Mouse (Mus musculus) cerebellum, adult 9-10 months (tissue): ENCODE data around the gene Fmod.
A peak's percentile ranks its signal among the peaks of the same experiment; 100 is the strongest.

Source experiments
- DNase-seq: peaks from one replicate; pipeline ENCODE4 v3.0.0; 2022

The Fmod gene

DNA sequence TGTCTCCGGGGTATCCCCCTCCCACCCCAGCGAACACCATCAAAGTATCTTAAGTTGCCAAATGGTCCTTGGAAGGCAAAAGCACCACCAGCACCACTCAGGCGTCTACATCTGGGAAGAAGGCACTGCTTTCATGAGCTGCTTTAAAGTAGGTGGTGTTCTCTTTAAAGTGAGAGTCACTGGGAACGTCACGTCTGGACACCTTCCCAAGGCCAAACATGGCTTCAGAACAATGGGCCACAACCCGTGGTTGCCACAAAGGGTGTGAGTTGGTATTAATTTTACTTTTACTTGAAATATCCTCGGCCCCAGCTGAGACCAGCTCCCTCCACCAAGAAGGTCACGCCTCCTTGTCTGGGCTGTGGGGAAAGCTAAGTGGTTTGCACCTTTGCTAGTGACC, 20.7 kb downstream of the Fmod start:
- no peak for DNase-seq

- DNase-seq: peak; percentile 42
These were observed 21.8 kb downstream of the Fmod start for GRCm38 (mm10) chr1:134058870-134059269.

GRCm38 (mm10) chr1:134059739-134060695, 23.0 kb downstream of the Fmod start:
- peak; percentile 58 for DNase-seq

DNA sequence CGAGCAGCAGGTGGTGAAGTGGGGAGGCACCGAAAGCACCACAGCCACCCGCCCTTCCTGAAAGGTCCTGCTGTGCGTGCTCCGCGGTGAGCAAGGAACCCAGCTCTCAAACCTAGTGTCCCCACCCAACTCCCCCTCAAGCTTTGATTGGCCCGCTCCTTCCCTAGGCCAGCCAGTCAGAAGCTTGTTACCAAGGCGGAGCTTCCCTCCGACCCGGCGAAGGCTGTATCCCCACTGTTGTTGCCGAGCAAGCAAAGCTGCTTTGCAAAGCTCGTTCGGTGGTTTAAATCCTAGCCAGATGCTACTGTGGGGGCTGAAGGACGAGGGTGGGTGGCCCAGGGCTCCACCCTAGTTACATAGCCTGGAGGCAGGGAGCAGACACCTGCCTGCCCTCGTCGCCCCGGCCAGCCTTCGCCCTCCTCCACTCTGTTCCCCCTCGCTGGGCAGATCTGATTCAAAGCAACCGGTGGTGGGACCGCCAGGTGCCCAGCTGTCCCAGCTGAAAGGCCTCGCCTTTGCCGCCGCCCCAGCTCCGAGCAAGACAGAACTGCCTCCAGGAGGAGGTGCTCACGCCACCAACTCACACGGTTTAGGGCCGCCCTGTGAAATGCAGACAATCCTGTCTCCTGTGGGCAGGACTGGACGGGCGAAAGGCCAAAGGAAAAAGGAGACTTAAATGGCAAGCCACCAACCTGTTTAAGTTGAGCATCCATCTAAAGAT, 24.0 kb downstream of the Fmod start:
- peak; percentile 90 for DNase-seq

DNA sequence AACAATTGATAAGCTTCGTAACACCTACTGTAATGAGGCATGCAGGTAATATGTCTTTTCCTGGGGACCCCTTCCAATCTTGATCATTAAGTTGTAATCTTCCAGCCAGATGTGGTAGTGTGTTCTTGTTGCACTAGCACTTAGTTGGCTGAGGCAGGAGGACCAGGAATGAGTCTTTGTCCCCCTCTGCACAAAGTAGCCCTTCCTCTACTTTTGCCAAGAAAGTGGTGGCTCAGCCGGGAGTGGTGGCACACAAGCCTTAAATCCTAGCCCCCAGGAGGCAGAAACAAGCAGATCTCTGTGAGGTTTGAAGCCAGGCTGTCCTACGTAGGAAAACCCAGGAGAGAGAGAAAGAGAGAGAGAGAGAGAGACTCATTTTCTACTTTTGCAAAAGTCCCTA, 24.9 kb downstream of the Fmod start:
- no peak for DNase-seq

DNA sequence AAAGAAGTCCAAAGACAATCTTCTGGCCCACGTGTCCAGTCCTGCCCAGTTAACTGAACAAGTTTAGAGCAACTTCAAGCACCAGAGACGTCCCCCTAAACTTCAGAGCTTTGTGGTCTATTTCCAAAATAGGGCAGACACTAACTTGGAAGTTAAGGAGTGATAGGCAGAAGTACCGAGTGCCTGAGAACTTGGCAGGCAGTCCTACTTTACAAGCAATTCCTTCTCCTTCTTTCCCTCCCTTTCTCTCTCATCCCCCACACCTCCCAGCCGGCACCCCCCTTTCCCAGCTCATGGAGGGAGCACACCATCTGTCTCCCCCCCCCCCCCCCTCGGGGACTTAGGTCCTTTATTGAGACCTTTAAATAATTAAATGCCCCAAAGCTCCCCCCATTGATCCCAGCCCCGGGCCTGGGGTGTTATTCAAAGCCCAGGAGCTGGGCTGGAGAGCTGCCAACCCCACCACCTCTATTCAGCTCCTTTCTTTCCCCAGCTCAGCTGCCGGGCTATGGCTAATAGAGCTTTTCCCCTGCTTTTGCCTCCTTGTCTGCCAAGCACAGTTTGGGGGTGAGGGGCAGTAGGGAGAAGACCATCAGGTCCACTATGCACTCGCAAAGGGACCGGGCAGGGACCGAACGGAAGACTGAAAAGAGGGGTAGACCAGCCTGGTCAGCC, 25.5 kb downstream of the Fmod start:
- DNase-seq: no peak

- DNase-seq: no peak
These were observed 26.2 kb downstream of the Fmod start for GRCm38 (mm10) chr1:134063086-134063772.

DNA sequence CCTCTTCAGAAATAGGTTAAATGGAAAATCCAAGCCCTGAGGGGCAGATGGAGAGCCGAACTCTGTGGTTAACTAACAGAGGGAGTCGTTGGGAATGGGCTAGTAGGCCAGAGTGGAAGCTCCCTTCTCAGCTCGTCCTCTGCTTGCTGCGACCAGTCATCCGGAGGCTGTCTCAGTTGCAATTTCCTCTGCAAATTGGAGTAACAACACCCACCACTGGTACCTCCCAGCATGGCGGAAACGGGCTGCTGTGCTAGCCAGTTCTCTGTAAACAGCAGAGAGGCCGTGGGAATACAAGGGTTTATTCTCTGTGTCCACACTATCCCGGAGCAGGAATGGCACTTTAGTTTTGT, 26.7 kb downstream of the Fmod start:
- no peak for DNase-seq

- no peak for DNase-seq
These were observed 27.3 kb downstream of the Fmod start for GRCm38 (mm10) chr1:134064296-134064831.

DNA sequence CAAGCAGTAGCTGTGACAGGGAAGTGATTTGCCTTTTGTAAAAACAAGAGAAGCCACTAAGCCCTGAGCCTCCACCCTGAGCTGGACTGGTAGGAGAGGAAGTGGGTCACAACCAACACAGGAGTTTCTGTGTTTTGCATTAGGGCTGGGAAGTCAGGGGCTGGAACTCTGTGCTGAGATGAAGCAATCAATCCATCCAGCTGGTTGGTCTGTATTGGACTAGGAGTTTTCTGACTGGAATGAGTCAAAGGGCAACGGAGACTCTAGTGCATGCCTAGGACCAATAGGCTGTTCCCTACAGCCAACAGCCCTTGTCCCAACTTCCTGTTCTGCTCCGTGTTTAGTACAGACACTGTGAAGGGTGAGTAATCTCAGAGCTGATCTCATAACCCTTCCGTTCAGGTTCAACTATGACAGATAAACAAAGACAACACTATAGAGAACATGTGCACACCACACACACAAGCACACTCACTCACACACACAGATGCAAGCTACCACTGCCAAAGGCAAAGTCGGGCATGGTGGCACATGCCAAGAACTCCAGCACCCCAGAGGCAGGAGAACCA, 28.3 kb downstream of the Fmod start:
- no peak for DNase-seq

- DNase-seq: no peak
These were observed 29.5 kb downstream of the Fmod start for GRCm38 (mm10) chr1:134066554-134066953.

- no peak for DNase-seq
These were observed 30.1 kb downstream of the Fmod start for GRCm38 (mm10) chr1:134067143-134067619.

DNA sequence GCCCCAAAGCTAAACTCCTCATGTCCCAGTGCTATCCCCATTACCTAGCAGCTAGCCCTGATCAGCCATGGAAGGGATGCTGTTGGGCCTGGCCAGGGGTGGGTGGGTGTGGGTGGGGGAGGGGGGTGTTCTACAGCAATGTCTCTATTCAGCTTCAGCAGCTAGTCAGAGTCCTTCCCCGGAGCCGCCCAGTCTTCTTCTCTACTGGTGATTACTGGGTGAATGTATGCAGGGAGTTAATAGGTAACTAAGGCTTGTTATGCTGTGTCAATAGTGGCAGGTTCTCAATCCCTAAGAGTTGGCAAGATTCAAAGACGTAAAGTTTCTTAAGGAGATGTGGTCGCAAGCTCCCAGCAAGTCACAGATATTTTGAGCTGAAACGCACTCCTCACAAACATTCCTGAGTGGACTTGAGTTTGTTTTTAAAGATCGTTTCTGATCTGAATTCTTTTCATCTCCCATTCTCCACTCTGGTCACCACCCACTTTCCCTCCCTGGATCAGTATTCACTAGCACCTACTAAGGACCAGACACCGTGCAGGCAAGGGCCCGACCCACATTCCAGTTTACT, 33.1 kb downstream of the Fmod start:
- DNase-seq: no peak

- DNase-seq: no peak
These were observed 34.5 kb downstream of the Fmod start for GRCm38 (mm10) chr1:134071411-134072018.

DNA sequence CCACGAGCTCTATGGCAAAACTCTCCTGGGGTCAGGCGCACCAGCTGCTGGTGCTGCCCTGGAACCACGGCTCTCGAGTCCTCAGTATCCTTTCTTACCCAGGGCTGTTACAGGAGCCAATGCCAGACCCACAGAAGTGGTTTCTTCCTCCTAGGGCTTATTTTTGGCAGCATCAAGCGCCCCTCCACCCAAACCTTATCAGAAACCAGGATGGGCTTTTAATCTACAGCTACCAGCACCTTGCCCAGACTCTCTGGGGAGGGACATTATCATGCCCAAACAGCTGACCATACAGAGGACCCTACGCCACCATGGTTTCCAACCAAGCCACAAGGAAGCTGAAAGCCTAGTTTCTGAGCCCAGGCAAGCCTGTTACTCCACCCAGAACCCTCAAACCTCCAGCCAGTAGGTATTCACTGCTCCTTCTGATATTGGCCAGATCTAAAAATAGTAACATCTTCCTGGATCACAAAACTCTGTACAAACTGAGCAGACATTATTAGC, 36.1 kb downstream of the Fmod start:
- no peak for DNase-seq

DNA sequence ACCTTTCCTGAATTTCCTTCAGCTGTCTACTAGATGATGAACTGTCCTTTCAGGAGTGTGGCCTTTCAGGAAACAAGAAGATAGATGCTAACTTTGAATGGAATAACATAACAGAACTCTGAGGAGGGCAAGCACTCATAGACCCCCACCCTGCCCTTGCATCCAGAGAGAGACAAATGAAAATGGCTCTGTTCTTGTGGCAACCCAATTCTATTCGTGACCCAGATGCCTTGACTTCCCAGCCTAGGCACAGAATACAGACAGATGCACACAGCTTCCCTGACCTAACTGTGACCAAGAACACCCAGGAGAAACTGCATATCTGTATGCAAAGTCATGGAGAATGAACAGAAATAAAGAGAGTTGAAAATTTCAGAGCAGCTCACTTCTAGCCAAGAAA, 36.6 kb downstream of the Fmod start:
- DNase-seq: no peak

DNA sequence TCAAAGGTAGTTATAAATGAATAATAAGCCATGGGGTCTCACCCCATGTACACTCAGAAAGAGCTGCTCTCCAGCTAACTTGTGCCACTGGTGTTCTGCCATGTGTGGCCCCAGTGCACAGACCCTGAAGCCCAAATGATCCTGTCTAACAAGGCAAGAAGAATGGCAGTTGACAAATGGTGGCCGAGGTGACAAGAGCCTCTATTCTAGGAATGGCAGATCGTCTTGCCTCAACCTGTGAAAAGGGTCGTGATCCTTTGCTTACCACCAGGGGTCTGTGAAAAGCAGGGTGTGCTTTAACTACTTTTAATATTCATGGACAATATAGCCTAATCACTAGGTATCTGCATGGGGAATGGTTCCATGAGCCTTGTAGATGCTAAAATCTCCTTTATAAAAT, 37.1 kb downstream of the Fmod start:
- no peak for DNase-seq

DNA sequence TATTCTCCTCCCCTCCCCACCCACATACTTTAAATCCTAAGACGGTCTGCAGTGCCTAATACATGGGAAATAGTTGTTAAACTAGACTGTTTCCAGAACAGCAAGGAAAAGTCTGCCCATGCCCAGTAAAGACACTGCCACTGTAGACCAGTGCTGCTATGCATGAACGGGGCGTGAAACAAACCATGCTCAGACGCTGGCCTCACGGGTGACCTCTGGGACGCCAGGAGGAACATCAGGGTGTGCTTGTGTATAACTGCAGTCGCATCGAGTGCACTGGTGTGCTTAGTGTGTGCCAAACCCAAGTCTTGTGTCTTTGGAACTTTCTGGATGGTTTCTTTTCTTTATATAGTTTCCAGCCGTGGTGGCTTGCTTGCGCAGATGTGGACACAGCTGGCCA, 37.6 kb downstream of the Fmod start:
- no peak for DNase-seq

GRCm38 (mm10) chr1:134075532-134075931, 38.5 kb downstream of the Fmod start:
- DNase-seq: no peak

DNA sequence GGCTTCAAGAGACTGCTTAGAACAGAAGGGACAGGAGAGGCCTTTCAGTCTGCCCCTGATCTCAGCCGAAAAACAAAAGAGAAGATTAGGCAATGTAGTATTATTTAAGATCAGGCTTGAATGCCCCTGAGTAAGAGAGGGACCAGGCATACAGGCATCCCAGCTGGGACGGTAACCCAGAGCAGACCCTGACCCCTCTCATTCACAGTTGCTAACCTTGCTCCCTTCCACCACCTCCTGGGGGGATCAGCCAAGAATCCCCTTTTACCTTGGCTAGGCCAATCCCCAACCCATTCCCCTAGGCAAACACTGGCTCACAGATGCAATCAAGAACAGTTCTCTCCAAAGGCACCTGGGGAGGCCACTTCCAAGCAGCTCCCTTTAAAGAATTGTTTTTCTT, 39.7 kb downstream of the Fmod start:
- peak; percentile 46 for DNase-seq

DNA sequence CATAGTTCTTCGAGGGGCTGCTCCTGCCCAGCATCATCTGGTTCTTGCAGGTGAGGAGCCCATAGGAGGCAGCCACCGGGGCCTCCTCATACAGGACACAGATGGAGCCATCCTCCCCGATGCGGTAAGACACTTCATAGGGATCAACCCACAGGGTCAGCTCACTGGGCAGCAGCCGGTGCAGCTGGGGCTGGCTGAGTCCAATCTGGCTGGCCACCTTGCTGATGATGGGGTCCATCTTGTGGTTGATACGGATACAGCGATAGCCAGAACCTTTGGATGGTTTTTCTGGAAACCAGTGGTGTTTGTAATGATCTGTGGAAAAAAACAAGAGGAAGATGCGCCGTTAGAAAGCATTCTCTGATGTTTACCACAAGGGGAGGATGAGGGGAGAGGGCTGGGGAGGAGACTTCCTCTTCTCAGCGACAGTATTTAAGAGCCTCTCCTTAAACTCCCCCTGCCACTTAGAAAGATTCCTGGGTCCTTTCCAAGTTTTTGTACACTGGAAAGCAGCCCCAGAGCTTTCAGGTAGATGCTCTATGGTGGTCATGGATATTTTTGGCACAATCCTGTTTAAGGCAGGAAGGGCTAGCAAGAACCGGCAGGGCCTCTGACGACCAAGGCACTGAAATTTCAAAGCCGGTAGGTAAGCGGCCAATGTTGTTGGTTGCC, 40.5 kb downstream of the Fmod start:
- DNase-seq: peak; percentile 75
